In genomic region chr4:133196852-133197251, GRCm38 (mm10) we compare ENCODE assay signal across 9 mouse cellular contexts. TPM values are rescaled to one million over a fixed set of nuclear protein-coding genes. Genes with fewer than 3 reads are reported as not detected.
DNase-seq lines count a peak whose midpoint lies in the region; ATAC-seq and TF ChIP-seq lines count a peak whose summit lies in the region.
"Had no signal": no experiment of that assay in that cellular context is flagged by ENCODE, and none has a peak within 500 bp of the region (broad histone marks: within the 10 kb centered on the region; RNA-seq: fewer than 3 reads in every experiment).

No protein-coding gene starts in this region.

- no peak overlapping the region for H3K4me3 ChIP-seq in lung, embryonic 15.5 days
- no peak overlapping the region for H3K4me3 ChIP-seq in forebrain, postnatal 0 days (ENCODE audit: low read depth, low read length)
- no peak overlapping the region for H3K4me3 ChIP-seq in limb, embryonic 14.5 days (replicated peaks; ENCODE audit: low read length)

- no peak for ATAC-seq in lung, embryonic 15.5 days (ENCODE audit: borderline replicate concordance, extremely low read depth, low FRiP score, low TSS enrichment)
- peak; percentile 47; the same call in 1 of the 2 replicates for ATAC-seq in forebrain, postnatal 0 days
- ATAC-seq in limb, embryonic 14.5 days (ENCODE audit: low FRiP score, low read depth): no peak
- ATAC-seq in erythroblast, adult 5-6 weeks (replicated peaks; ENCODE audit: low FRiP score, poor library complexity, severe bottlenecking): no peak

- peaks cover 55% of the 10 kb centered on the region for H3K4me1 ChIP-seq in lung, embryonic 15.5 days
- H3K4me1 ChIP-seq in forebrain, postnatal 0 days (ENCODE audit: insufficient read depth): peaks cover 31% of the 10 kb centered on the region
- H3K4me1 ChIP-seq in limb, embryonic 14.5 days (ENCODE audit: control insufficient read depth, insufficient read depth, low read length): peaks cover 51% of the 10 kb centered on the region

- peak overlapping the region; percentile 65; the same call in 1 of the 2 replicates for H3K27ac ChIP-seq in lung, embryonic 15.5 days
- peak overlapping the region; percentile 64 for H3K27ac ChIP-seq in forebrain, postnatal 0 days (ENCODE audit: low read depth, low read length)
- H3K27ac ChIP-seq in limb, embryonic 14.5 days (replicated peaks; ENCODE audit: low read depth, low read length): peak overlapping the region; percentile 79

- no peak overlapping the region for H3K4me2 ChIP-seq in lung, embryonic 15.5 days
- no peak overlapping the region for H3K4me2 ChIP-seq in forebrain, postnatal 0 days (ENCODE audit: low read depth)
- no peak overlapping the region for H3K4me2 ChIP-seq in limb, embryonic 14.5 days (replicated peaks; ENCODE audit: low read depth, low read length, severe bottlenecking)

- WGBS in lung, embryonic 15.5 days: 65% methylated on average over 7 of the region's 7 CpGs
- WGBS in forebrain, postnatal 0 days: 10% methylated on average over 7 of the region's 7 CpGs
- 11% methylated on average over 7 of the region's 7 CpGs for WGBS in limb, embryonic 14.5 days

- no peaks in the 10 kb centered on the region for H3K27me3 ChIP-seq in lung, embryonic 15.5 days
- H3K27me3 ChIP-seq in forebrain, postnatal 0 days (ENCODE audit: insufficient read depth, low read length): no peaks in the 10 kb centered on the region
- H3K27me3 ChIP-seq in limb, embryonic 14.5 days (ENCODE audit: control insufficient read depth, insufficient read depth, low read length): no peaks in the 10 kb centered on the region

- peaks cover 49% of the 10 kb centered on the region for H3K36me3 ChIP-seq in lung, embryonic 15.5 days
- H3K36me3 ChIP-seq in forebrain, postnatal 0 days (ENCODE audit: insufficient read depth): peaks cover 36% of the 10 kb centered on the region
- peaks cover 49% of the 10 kb centered on the region for H3K36me3 ChIP-seq in limb, embryonic 14.5 days (ENCODE audit: control insufficient read depth, insufficient read depth, low read length)

- H3K9me3 ChIP-seq in lung, embryonic 15.5 days: no peaks in the 10 kb centered on the region
- no peaks in the 10 kb centered on the region for H3K9me3 ChIP-seq in forebrain, postnatal 0 days (ENCODE audit: low read length)
- no peaks in the 10 kb centered on the region for H3K9me3 ChIP-seq in limb, embryonic 14.5 days (ENCODE audit: control insufficient read depth, low read length)

- no peak for TF ChIP-seq POLR2A in limb, embryonic 14.5 days (IDR thresholded peaks at IDR 0.05; ENCODE audit: borderline replicate concordance, extremely low read depth, insufficient read depth, insufficient read length)

- TF ChIP-seq CTCF in forebrain, postnatal 0 days (IDR thresholded peaks at IDR 0.05; ENCODE audit: low read depth): no peak

- H3K9ac ChIP-seq in lung, embryonic 15.5 days: no peak overlapping the region
- peak overlapping the region; percentile 18; the same call in 1 of the 2 replicates for H3K9ac ChIP-seq in forebrain, postnatal 0 days
- peak overlapping the region; percentile 2; the same call in 1 of the 2 replicates for H3K9ac ChIP-seq in limb, embryonic 14.5 days (ENCODE audit: low read depth, low read length, severe bottlenecking)

- DNase-seq in lung, adult 18-20 months: no peak
- DNase-seq in forebrain, postnatal 0 days: no peak
- DNase-seq in limb, embryonic 14.5 days (ENCODE audit: low spot score): no peak
- peak; percentile 71 to 81 for DNase-seq in thymus, postnatal 10 days (ENCODE audit: low spot score in 2 of 2)
- DNase-seq in c-Kit-positive CD71-positive TER-119-positive erythroid progenitor cells, embryonic 14.5 days (ENCODE audit: low spot score): no peak
- no peak for DNase-seq in layer of hippocampus, adult 9-11 months
- DNase-seq: gastrocnemius, postnatal 36 days had no signal

RNA-seq across cellular contexts. Expression of gene Cd164l2, which starts 15.1 kb away (rescaled TPM):
- polyA plus RNA-seq in lung, embryonic 15.5 days (2015; fragmentation: Nextera tagmentation; extraction: Ambion mirVana): 8.2 and 8.5 TPM in 2 replicates
- 2.8 and 4.6 TPM in 2 replicates for total RNA-seq in forebrain, postnatal 0 days (2014; rRNA removed)
- 4.2 and 6.1 TPM in 2 replicates for polyA plus RNA-seq in forebrain, postnatal 0 days (2015; fragmentation: Nextera tagmentation; extraction: Ambion mirVana)
- 3.2 and 3.4 TPM in 2 replicates for polyA plus RNA-seq in limb, embryonic 14.5 days (2012; rRNA removed)
- 4.9 and 6.3 TPM in 2 replicates for polyA plus RNA-seq in limb, embryonic 14.5 days (2014; fragmentation: Nextera tagmentation; extraction: Ambion mirVana)
- total RNA-seq in erythroblast, adult 5-6 weeks (2015; ENCODE audit: low replicate concordance): not detected in 2 replicates
- total RNA-seq in erythroblast, adult 5-6 weeks (2017; ENCODE audit: low replicate concordance): not detected in 2 replicates

RNA-seq across cellular contexts. Expression of gene Gpr3, which starts 15.5 kb away (rescaled TPM):
- 0.10 TPM in 1 of 2 replicates, not detected in the other for polyA plus RNA-seq in lung, embryonic 15.5 days (2015; fragmentation: Nextera tagmentation; extraction: Ambion mirVana)
- 1.1 and 2.2 TPM in 2 replicates for total RNA-seq in forebrain, postnatal 0 days (2014; rRNA removed)
- 2.6 and 2.7 TPM in 2 replicates for polyA plus RNA-seq in forebrain, postnatal 0 days (2015; fragmentation: Nextera tagmentation; extraction: Ambion mirVana)
- polyA plus RNA-seq in limb, embryonic 14.5 days (2012; rRNA removed): 0.84 and 1.1 TPM in 2 replicates
- polyA plus RNA-seq in limb, embryonic 14.5 days (2014; fragmentation: Nextera tagmentation; extraction: Ambion mirVana): 0.22 TPM in 1 of 2 replicates, not detected in the other
- not detected in 2 replicates for total RNA-seq in erythroblast, adult 5-6 weeks (2015; ENCODE audit: low replicate concordance)
- total RNA-seq in erythroblast, adult 5-6 weeks (2017; ENCODE audit: low replicate concordance): not detected in 2 replicates
- total RNA-seq: gastrocnemius, postnatal 36 days had no signal

RNA-seq across cellular contexts. Expression of gene Map3k6, which starts 43.8 kb away (rescaled TPM):
- polyA plus RNA-seq in lung, embryonic 15.5 days (2015; fragmentation: Nextera tagmentation; extraction: Ambion mirVana): 3.0 and 3.1 TPM in 2 replicates
- 4.7 and 7.2 TPM in 2 replicates for total RNA-seq in forebrain, postnatal 0 days (2014; rRNA removed)
- 4.3 and 4.4 TPM in 2 replicates for polyA plus RNA-seq in forebrain, postnatal 0 days (2015; fragmentation: Nextera tagmentation; extraction: Ambion mirVana)
- 6.7 and 7.5 TPM in 2 replicates for polyA plus RNA-seq in limb, embryonic 14.5 days (2012; rRNA removed)
- 9.4 and 10.4 TPM in 2 replicates for polyA plus RNA-seq in limb, embryonic 14.5 days (2014; fragmentation: Nextera tagmentation; extraction: Ambion mirVana)
- 0.96 and 4.6 TPM in 2 replicates for total RNA-seq in erythroblast, adult 5-6 weeks (2015; ENCODE audit: low replicate concordance)
- 0.42 TPM in 1 of 2 replicates, not detected in the other for total RNA-seq in erythroblast, adult 5-6 weeks (2017; ENCODE audit: low replicate concordance)

Comparison
In these comparisons a context has a peak if more than half of its experiments do, and no peak if none do; other contexts are left out.
1. DNase-seq: peak in thymus, postnatal 10 days (2 of 2); none in lung, adult 18-20 months (0 of 2), forebrain, postnatal 0 days (single experiment), limb, embryonic 14.5 days (single experiment), c-Kit-positive CD71-positive TER-119-positive erythroid progenitor cells, embryonic 14.5 days (single experiment) and layer of hippocampus, adult 9-11 months (single experiment).
2. Peak in every context shown above with its lines, with median percentiles within 50 percentile points of each other: H3K27ac ChIP-seq.